Mouse (Mus musculus) urinary bladder, postnatal 25 days (tissue): ENCODE measurements around the gene Nab1.
A peak's percentile ranks its signal among the peaks of the same experiment; 100 is the strongest.
"Not testable (repeated sequence)": the region's sequence is repeated elsewhere in the genome, so short reads cannot be mapped to it uniquely, and the experiment has no call there.

Experiments
- DNase-seq: peaks from one replicate; pipeline ENCODE4 v3.0.0; 2022; ENCODE audit warnings: low spot score

Nab1 gene

DNA sequence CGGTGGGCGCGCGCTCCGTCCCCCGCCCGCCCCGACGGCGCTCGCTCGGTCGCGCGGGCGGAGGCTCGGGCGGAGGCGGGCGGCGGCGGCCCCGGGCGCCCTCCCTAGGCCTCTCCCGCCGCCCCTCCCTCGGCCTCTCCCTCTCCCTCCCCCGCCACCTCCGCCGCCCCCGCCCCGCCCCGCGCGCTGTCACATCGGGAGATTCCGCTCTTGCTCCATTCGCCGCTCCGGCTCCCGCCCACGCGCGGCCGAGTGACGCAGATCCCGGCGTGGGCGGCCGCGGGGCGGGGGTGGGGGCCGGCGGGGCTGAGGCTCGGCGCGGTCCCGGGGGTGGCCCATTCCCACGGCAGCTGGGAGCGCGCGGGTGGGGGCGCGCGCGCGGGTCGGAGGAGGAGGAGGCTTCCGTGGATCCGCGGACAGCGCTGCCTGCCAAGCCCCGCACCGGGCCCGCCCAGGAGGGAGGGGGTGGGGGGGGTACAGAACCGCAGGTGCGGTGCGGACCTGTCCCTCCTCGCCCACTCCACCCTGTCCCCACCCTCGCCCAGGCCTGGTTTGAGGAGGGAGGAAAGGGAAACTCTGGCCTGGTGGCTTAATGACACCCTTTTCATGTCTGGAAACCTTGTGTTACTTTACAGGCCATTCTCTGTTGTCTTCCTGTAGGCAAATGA lies at the start of gene Nab1:
TSS of gene Nab1 (minus strand) at position 366 of the 668 bp plus-strand sequence.
- peak; percentile 68 for DNase-seq

DNA sequence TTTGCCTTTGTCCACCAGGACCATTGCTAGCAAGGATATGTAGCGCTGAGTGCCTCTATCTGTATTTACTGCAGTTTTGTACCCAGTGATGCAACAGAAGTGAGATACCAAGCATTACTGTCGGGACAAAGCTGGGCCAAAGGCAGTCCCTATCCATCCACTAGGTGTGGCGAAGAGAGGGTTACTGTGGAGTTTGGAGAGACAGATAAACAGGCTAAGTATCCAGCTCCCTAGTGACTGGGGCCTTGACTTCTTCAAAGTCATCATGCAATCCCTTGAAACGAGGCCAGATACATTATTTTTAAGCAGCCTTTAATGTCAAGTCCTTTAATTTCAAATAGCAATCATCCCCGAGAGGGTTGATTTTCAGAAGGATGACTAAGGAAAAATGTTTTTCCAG lies 47.0 kb upstream of the Nab1 start:
- DNase-seq: no peak

DNA sequence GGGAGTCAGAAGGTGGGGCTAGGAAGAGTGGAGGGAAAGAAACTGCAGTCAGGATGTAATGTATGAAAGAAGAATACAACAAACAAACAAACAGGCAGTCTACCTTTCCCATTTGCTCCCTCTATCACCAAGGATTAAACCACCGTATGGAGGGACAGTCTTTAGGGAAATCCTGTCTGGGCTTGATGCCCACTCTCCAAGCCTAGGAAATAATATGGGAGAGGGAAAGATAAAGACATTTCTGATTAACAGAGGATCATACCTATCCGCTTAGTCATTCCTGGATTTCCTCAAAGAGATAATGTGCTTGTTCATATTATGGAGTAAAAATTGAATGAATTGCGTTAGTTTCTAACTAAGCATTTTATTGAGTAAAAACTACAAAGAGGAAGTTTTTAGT lies 46.3 kb upstream of the Nab1 start:
- no peak for DNase-seq

DNA sequence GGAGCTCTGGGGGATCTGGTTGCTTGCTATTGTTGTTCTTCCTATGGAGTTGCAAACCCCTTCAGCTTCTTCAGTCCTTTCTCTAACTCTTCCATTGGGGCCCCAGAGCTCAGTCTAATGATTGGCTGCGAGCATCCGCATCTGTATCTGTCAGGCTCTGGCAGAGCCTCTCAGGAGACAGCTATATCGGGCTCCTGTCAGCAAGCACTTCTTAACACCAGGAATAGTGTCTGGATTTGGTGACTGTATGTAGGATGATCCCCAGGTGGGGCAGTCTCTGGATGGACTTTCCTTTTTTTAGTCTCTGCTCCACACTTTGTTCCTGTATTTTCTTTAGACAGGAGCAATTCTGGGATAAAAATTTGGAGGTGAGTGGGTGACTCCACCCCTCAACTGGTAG lies 39.6 kb upstream of the Nab1 start:
- DNase-seq: not testable (repeated sequence)

DNA sequence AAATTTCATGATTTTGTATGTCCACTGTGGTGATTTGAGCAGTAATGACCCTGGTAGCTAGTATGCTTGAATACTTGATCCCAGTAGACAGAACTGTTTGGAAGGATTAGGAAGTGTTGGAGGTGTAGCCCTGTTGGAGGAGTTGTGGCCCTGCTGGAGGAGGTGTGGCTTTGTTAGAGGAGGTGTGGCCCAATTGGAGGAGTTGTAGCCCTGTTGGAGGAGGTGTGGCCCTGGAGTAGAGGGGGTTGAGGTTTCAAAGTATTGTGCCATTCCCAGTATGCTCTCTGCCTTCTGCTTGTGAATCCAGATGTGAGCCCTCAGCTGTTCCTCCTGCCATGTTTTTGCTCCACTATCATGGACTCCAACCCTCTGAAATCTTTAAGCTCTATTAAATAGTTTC lies 29.5 kb upstream of the Nab1 start:
- DNase-seq: no peak

DNA sequence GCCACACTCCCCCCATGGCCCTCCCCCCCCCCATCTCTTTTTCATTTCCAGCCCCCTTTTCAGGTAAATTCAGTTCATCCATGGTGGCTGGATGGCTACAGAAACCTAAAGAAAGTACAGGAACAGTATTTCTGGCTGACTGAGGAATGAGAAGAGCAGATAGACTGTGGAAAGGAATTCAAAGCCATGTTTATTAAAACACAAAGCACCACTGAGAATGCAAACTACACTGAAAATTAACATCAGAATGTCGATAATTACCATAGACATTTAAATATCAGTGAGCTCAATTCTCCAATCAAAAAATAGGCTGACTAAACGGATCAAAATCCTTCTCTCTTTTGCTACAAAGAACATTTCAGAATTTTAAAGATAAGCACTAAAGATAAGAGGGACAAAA lies 27.2 kb upstream of the Nab1 start:
- no peak for DNase-seq

DNA sequence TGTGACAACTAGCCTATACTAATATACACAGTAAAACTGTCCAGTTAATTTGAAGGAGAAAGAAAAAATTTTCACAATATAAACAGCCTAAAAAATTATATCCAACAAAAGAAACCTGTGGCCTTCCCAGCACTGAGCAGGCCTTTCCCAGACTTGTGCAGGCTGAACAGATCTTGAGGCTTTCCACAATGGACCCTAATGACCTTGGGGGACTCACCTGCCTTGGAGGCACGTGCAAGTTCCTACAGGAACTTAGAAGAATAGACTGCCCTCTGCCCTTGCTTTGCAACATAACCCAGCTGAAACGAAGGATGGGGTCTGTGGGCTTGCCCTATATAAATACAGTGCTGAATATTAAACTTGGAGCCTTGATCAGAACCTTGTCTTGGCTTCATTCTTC lies 26.8 kb upstream of the Nab1 start:
- no peak for DNase-seq

DNA sequence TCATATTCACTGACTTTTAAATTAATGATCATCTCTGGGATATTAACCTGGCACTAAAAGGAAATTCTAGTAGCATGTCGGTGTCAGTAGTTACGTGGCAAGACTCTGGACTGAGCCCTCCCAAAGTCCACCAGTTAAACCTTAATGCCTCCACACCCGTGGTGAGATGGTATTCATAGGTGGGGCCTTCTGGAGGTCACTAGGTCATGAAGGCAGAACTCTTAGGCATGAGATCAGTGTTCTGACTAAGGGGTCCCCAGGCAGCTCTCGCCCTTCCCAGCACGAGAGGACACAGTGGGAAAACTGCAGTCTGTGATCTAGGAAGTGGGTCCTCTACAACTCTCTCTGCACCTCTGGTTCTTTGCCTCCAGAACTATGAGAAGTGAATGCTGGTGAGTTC lies 24.2 kb upstream of the Nab1 start:
- no peak for DNase-seq

DNA sequence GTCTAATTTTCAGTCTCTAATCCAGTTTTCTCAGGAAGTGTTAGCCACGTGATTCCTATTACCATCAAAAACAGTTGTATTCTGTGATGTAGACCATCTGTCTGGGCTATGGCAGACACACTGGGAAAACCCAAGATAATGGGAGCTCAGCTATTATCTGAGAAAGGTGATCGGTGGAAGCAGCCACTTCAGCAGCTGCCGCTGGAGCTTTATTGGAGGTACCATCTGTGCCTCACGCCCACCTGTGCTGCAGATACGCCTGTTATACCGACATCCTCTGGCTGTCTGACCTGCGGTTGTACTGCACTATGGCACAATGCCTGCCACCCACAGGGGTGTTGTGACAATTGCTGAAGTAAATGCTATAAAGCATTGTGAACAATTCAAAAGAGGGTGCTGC lies 23.7 kb upstream of the Nab1 start:
- DNase-seq: no peak

DNA sequence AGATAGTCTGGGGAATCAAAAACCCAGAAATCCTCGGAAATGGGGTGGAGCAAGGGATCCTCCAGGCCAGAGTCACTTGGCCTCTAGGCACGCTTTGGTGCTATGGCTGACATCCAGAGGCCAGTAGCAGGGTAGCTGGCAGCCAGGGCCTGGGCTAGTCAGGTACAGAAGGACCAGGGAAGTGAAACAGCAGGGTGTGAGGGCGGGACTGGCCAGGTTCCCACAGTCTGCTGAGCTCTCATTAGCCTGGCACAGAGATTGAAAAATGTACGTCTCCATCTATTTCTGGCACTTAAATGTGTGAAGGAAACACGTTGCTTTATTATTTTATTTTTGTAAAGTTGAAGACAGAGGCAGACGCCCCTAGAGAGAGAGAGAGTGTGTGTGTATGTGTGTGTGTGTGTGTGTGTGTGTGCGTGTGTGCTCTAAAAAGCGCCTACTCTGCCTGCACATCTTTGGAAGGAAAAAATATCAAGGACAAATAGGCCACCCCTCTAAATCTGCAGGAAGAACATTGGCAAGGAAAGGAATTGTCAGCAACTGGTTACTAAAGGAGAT lies 21.0 kb upstream of the Nab1 start:
- no peak for DNase-seq

DNA sequence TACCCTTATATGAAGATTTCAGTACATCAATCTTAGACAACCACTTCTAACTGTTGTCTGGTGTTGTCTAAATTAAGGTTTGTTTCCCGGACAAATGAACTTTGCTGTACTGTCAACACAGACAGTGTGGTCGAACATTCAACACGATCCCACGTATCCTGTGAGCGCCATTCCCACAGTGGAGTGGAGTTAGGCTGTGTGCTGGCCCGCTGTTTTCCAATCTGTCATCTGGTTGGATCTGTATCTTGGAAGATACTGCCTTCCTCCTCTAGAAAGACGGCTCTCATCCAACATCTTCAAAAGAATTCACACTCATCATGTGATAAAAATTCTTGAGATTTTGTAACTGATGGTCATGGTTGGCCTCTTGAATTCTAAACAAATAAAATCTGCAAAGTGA lies 19.7 kb upstream of the Nab1 start:
- DNase-seq: no peak

DNA sequence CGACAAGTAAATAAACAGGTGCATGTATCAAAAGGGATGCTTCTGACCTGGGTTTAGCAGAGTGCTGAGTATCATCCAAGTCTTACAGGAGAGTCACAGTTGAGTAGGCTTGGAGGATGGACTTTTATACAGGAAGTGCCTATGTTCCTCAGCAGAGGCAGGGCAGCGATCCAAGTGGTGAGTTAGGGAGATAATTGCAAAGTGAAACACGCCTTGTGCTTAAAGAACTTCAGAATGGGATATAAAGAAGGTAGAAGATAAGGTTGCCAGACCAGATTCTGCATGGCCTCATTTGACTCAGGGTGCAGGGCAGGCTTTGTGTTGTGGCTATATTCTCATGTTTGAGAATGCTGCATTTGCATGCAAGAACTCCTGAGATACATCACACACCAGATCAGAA lies 14.8 kb upstream of the Nab1 start:
- no peak for DNase-seq

DNA sequence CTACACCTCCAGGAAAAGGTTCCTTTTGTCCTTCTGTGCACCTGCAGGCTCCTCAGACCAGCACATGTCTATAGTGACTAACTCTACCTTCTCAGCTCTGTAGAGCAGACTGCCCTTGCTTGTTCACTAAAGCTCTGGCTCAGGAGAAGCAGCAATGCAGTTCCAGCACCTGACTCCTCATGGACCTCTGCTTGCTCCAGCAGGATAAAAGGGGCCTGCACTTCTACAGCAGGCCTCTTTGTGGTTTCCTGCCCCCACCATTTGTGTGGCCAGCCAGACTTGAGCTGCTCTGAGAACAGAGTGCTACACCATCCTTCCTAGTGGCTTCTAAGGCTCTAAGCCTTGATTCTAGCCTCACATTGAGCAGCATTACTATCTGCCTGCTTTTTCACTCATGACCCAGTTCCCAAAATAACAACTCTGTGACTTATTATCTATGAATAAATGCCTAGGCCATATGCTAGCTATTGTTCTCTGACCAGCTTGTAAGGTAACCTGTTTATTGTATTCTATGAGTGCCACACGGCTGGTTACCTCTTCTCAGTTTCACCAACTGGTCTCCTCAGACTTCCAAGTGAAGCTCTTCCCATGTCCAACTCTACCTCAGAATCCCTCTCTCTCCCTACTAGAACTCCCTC lies 11.4 kb upstream of the Nab1 start:
- DNase-seq: no peak

DNA sequence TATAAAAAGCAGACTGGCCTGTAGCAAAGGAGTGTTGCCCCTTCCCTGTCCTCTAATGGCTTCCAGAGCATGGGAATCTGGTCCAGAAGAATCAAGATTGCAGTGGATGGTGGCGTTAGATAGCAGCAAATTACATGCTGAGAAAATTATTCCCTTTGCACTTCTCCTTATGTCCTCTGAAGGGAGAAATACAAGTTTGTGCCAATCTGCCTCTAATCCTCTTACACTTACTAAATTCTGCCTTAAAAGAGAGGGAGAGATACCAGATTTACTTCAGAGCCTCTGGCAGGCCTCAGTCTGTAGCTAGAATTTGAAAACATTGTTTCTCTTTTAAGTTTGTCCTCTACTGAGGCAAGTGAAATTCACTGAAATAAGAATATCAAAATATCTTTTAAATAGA lies 5.7 kb upstream of the Nab1 start:
- DNase-seq: no peak

DNA sequence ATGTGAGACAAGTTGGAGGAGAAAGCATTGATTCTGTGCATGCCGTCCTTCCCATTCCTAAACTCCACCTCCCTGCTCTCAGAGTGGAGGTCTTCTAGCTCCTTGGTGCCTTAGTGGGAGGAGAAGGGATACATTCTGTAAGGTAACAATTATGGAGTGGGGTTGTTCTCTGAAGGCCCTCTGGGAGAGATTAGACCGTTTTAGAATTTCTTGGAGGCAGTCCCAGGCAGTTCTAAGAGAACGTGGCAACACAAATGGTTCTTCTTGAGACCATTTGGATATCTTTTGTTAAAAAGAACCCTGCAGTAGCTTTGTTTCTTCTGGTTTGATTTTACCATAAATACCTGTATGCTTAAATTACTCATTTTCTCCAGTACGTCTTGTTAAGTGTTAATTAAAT lies 1.8 kb upstream of the Nab1 start:
- no peak for DNase-seq

DNA sequence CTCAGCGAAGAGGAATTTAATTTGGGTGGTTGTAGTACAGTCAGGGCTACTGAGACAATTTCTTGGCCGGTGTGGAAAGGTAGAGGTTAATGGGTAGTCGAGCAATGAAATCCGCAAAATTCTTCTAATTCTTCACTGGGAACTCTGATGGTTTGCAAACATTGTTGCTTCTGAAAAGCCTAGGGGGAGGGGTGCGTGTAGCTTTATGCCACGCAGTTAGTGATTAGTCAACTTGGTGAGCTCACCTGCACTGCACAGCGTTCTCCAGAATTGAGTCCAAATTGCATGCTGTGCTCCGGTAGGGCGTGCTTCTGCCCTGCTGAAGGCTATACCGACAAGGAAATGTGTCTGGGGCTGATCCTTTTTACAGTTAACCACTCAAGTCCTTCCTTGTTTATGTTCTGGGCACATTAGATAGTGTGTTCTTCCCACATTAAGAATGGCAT lies 1.2 kb upstream of the Nab1 start:
- DNase-seq: peak; percentile 21

DNA sequence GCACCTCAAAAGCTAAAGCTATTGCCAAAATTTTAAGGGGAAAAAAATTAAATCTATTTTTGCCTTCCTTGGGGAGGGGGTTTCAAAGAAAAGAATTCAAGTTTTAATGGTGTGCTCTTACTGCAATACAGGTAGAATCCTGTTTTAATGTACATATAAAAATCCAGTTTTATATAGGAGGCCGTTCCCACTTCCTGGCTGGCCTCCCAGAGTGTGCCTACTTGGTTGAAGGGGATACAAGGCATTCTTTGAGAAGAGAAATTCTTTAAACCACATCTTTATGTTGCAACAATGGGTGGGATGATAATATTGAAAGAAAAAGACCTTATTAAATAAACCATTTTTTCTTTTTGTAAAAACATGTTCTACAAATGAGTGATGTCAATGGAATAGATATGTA lies 611 bp upstream of the Nab1 start:
- DNase-seq: no peak

DNA sequence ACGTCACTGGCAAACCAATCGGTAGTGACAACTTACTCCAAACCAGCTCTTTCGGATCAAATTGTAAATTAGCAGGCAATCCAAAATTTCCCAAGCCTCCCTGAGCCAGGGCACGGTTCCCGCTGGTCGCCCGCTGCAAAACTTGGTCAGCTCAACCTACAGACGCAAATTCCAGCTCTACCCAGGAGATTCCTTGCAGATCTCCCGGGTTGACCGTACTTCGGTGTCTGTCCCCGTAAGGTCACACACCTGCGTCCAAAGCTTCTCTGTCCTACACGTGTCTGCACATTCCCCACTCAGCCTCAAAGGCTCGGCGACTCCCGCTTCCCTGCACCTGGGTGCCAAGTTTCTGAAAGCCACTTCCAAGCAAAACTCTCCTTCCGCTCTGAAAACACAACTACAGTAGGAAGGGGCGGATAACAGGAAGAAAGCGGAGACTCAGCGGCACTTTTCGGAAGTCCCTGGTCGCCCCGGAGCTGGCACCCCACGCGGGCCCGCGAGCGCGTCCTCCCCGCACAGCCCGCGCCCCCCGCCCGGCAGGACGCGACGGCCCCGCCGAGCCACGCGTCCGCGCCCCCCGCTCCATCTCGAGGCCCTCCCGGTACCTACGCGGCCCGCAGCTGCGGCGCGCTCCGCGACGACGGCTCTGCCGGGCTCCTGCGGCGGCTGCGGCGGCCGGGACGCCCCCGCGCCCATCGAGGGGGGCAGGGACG lies 722 bp downstream of the Nab1 start:
- DNase-seq: peak; percentile 38

DNA sequence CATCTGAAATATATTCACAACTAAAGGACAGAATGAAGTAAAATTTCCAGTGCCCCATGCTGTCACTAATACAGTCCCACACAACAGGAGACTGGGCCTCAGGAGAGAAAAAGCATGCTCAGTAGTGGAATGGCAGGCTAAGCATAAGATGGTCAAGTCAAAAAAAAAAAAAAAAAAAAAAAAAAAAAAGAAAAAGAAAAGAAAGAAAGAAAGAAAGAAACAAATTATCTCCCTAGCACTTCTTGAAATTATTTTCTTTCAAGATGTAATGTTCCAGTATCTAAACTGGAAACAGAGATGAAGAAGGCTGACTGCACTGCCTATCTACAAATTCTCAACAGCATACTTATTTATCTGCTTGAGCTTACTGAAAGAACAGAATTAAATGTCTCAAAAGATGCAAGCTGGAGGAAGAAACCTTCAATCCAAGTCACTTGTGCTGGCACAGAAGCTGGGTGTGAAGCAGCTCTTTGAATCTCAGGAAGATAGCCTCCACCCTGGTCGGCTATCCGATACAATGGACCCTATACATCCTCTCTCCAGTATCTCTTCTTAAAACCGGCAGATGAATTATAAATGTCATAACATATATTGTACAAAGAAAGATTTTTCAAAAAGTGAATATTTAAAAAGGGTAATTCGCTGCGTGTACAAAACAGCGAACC lies 1.6 kb downstream of the Nab1 start:
- DNase-seq: no peak

DNA sequence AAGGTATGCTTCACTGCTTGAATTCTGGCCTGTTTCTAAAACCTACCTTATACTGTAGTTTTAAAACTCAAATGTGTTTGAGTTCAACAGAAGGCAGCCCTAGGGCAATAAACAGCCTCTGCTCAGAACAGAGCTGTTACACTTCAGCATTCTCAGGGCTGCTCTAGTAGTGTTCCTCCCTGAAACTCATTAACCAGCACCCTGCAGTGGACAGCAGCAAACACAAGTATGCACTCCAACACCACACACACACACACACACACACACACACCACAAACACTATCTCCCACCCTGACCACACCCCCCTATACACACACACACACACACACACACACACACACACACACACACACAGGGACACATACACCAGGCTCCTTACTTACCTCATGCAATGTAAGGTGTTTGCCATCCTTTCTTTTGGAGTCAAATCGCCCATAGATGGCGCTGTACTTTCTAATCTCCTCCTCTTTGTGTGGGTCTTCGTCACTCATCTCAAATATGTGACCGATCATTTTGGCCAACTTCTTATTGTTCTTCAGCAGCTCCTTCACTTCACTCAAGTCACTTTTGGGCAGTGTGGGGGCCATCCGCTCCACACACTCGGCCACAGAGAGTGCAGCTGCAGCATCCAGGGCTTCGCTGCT lies 10.8 kb downstream of the Nab1 start:
- DNase-seq: no peak

DNA sequence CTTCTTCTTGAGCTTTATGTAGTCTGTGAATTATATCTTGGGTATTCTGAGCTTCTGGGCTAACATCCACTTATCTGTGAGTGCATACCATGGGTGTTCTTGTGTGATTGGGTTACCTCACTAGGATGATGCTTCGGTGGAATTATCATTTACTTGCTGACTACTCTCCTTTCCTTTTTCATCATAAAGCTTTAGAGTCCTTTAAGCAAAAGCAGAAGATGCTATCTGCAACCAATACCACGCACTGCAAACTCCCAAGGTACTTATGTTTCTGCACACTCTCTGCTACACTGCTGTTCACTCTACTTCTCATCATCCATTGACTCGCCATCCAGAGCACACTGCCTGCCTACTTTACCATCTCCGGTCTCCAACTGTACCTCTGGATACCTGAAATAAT lies 15.5 kb downstream of the Nab1 start:
- no peak for DNase-seq

DNA sequence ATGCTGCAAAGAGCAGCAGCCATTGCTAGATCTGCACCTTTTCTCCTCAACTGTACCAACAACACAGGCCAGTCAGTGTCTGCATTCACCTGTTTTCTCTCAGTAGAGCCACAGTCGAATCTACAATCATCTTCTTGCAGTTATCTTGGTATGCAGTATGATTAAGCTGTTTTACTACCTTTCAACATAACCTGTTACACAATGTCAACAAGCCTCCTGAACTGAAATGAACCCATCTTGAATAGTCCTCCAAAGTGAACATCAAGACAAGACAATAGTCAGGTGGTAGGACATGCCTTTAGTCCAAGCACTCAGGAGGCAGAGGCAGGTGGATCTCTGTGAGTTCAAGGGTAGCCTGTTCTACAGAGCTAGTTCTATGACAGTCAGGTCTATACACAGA lies 26.2 kb downstream of the Nab1 start:
- DNase-seq: no peak
